Mouse (Mus musculus): ENCODE results near the gene Wnk1.

Wnk1 gene

GRCm38 (mm10) chr6:119905461-119905860, 133.0 kb downstream of the Wnk1 start:
- no peak for DNase-seq (ENCODE audit: low read depth, low spot score)

DNA sequence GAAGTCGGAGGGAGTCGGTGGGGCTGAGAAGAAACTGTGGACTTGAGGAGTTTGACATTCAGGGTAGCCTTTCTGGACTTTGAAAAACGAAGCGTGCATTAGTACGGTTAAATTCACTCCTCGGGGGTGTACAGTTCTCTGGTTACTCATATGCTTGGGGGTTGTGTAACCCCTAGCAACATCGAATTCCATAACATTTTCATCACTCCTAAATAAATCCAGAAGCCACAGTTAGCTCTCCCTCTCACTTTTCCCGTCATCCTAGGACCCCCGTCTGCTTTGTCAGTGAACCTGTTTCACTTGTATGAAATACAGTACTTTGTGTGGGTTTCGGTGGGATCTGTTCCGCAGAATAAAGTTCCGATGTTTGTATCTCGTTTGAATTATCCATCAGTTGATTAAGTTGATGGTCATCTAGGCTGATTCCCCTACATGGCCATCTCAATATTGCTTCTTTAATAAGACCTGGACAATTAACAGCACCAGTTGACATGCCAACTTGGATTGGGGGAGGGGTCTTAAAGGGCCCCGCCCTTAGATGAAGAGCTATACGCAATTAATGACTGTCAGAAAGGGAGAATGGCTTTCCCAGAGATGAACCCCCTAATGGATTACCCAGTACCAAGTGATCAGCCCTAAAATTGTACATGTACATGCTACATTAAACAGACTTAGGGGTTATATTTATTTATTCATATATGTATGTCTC, 135.2 kb downstream of the Wnk1 start:
- no peak for DNase-seq (ENCODE audit: low read depth, low spot score)

- DNase-seq (ENCODE audit: low read depth, low spot score): peak; percentile 81
Measured at GRCm38 (mm10) chr6:119902204-119903080, 136.0 kb downstream of the Wnk1 start, which contains the start of gene Rad52. Gene Rad52 (plus strand): TSS chr6:119902698.

- no peak for DNase-seq (ENCODE audit: low read depth, low spot score)
Measured at GRCm38 (mm10) chr6:119892711-119893110, 145.8 kb downstream of the Wnk1 start.

DNA sequence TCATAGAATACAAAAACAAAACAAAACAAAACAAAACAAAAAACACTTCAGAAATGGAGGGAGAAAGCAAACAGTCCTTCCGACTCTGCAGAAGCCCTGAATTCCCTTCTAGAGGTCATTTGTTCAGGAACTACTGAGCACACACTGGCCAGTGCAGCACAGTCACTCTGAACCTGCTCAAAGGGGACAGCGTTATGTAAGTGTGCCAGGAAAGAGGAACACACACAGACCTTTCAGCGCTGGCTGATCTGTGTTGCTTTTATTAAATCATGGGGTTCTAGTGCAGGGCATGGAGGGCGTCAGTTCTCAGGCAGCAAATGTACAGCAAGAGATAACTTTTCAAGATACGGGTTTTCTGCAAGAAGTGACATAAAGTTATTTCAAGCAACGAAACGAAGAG, 155.3 kb downstream of the Wnk1 start:
- DNase-seq (ENCODE audit: low read depth, low spot score): no peak

All from c-Kit-negative CD71-positive TER-119-positive erythroid progenitor cells, embryonic 14.5 days (primary cell).